Mouse (Mus musculus): ENCODE measurements around the gene Jtb. TPM values are rescaled to one million over a fixed set of nuclear protein-coding genes. Genes with fewer than 3 reads are reported as not detected.

The Jtb gene
- polyA plus RNA-seq, 1 experiment from 2014 or later = 97.0 TPM

- WGBS = 1% methylated on average over 41 of the region's 41 CpGs
- Histone ChIP-seq H3K36me3 (ENCODE audit: control insufficient read depth, insufficient read depth, low read length) (peaks cover 16% of the 10 kb centered on the region), H3K4me3 (ENCODE audit: low read length) (peak overlapping the region; percentile 92), H3K27me3 (replicated peaks; ENCODE audit: control insufficient read depth, insufficient read depth, low read length) (no peaks in the 10 kb centered on the region), H3K4me2 (ENCODE audit: low read length) (peak overlapping the region; percentile 96), H3K9me3 (ENCODE audit: control insufficient read depth, low read length) (no peaks in the 10 kb centered on the region), H3K9ac (ENCODE audit: low read depth, low read length) (peak overlapping the region; percentile 92), H3K27ac (ENCODE audit: low read depth, low read length) (peak overlapping the region; percentile 87), H3K4me1 (ENCODE audit: control insufficient read depth, insufficient read depth, low read depth, low read length) (peaks cover 14% of the 10 kb centered on the region)
- peak; percentile 46; the same call in 1 of the 2 replicates for ATAC-seq
Measured at GRCm38 (mm10) chr3:90254419-90255193, 23.2 kb downstream of the Jtb start.

DNA sequence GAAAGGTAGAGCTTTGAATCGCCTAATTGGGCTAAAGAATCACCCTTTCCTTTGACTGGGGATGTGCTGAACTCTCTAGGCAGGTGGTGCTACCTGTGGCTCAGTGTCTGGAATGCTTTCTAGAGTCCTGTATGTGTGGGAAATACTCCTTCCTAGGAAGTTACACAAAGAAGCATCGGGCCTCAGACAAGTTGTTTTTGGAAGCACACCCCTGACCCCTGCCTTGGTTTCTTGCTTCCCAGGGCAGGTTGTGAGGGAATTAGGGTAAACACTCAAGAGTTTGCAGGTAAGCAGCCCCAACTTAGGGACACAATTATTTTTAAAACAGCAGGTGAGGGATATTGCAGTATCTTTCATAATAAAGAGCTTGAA, 23.8 kb downstream of the Jtb start:
- ATAC-seq = no peak
- H3K27ac ChIP-seq (ENCODE audit: low read depth, low read length) = no peak overlapping the region; the same call in 1 of the 2 replicates
- H3K36me3 ChIP-seq (ENCODE audit: control insufficient read depth, insufficient read depth, low read length) = peaks cover 22% of the 10 kb centered on the region
- no peaks in the 10 kb centered on the region for H3K27me3 ChIP-seq (replicated peaks; ENCODE audit: control insufficient read depth, insufficient read depth, low read length)
- peak overlapping the region; percentile 96 for H3K4me2 ChIP-seq (ENCODE audit: low read length)
- H3K9me3 ChIP-seq (ENCODE audit: control insufficient read depth, low read length) = no peaks in the 10 kb centered on the region
- peak overlapping the region; percentile 92 for H3K9ac ChIP-seq (ENCODE audit: low read depth, low read length)
- H3K4me3 ChIP-seq (ENCODE audit: low read length) = peak overlapping the region; percentile 92
- WGBS = 20% methylated on average over 2 of the region's 2 CpGs
- peaks cover 14% of the 10 kb centered on the region for H3K4me1 ChIP-seq (ENCODE audit: control insufficient read depth, insufficient read depth, low read depth, low read length)

GRCm38 (mm10) chr3:90255784-90256353, 24.5 kb downstream of the Jtb start:
- ATAC-seq = no peak
- no peak overlapping the region for H3K9ac ChIP-seq (ENCODE audit: low read depth, low read length)
- H3K27me3 ChIP-seq (replicated peaks; ENCODE audit: control insufficient read depth, insufficient read depth, low read length) = no peaks in the 10 kb centered on the region
- peaks cover 14% of the 10 kb centered on the region for H3K4me1 ChIP-seq (ENCODE audit: control insufficient read depth, insufficient read depth, low read depth, low read length)
- H3K4me3 ChIP-seq (ENCODE audit: low read length) = no peak overlapping the region
- 94% methylated on average over 14 of the region's 14 CpGs for WGBS
- no peak overlapping the region; the same call in 1 of the 2 replicates for H3K4me2 ChIP-seq (ENCODE audit: low read length)
- no peak overlapping the region for H3K27ac ChIP-seq (ENCODE audit: low read depth, low read length)
- H3K36me3 ChIP-seq (ENCODE audit: control insufficient read depth, insufficient read depth, low read length) = peaks cover 29% of the 10 kb centered on the region
- no peaks in the 10 kb centered on the region for H3K9me3 ChIP-seq (ENCODE audit: control insufficient read depth, low read length)

DNA sequence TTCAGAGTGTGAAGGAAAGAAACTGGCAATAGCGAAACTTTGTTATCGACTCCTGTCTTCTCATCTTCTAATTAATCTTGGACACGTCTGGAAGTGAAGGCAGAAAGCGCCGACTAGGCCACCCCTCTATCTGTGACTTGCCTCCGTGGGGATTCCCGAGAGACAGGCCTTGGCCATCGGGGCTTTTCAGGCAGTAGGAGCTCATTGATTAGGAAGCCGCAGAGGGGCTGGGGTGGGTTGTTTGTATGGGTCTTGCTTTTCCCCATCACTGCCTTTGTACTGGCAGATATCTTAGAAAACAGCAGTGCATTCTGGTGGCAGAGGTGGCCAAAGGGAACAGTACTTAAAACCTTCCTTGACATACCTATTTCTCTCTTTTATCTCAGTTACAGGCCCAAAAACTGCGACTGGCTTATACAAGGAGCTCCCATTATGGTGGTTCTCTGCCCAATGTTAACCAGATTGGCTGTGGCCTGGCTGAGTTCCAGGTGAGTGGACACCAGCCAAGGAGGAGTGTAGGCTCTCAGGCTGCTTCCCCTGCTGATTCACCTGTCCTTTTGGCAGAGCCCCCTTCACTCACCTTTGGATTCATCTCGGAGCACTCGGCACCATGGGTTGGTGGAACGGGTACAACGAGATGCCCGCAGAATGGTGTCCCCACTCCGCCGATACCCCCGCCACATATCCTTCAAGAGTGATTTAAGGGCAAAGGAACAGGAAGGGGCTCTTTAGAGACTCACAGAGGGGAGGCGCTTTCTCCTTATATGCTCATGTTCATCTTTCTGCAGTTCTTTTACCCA, 25.5 kb downstream of the Jtb start:
- no peak overlapping the region for H3K27ac ChIP-seq (ENCODE audit: low read depth, low read length)
- H3K4me2 ChIP-seq (ENCODE audit: low read length) = no peak overlapping the region
- no peak overlapping the region for H3K4me3 ChIP-seq (ENCODE audit: low read length)
- H3K36me3 ChIP-seq (ENCODE audit: control insufficient read depth, insufficient read depth, low read length) = peaks cover 33% of the 10 kb centered on the region
- 90% methylated on average over 19 of the region's 19 CpGs for WGBS
- ATAC-seq = no peak
- H3K27me3 ChIP-seq (replicated peaks; ENCODE audit: control insufficient read depth, insufficient read depth, low read length) = no peaks in the 10 kb centered on the region
- H3K4me1 ChIP-seq (ENCODE audit: control insufficient read depth, insufficient read depth, low read depth, low read length) = peaks cover 14% of the 10 kb centered on the region
- H3K9me3 ChIP-seq (ENCODE audit: control insufficient read depth, low read length) = no peaks in the 10 kb centered on the region
- no peak overlapping the region for H3K9ac ChIP-seq (ENCODE audit: low read depth, low read length)

DNA sequence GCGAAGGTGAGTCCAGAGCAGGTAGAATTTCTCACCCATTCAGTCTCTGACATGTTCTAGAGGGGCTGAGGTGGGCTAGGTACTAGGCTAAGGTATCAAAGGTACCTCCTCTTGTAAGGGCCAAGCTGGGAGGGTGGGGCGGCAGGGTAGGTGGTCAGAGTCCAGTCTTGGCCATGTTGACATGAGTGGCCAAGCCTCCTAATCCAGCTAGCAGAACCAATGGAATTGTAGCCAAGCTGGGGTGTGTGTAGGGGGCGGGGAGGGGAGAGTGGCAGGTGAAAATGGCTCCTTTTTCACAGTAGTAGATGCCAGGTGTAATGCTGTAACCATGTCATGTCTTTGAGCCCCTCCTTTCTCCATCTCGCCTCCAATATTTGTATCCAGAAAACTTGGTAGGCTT, 27.1 kb downstream of the Jtb start:
- Histone ChIP-seq H3K9ac (ENCODE audit: low read depth, low read length) (no peak overlapping the region), H3K36me3 (ENCODE audit: control insufficient read depth, insufficient read depth, low read length) (peaks cover 46% of the 10 kb centered on the region), H3K27ac (ENCODE audit: low read depth, low read length) (no peak overlapping the region), H3K9me3 (ENCODE audit: control insufficient read depth, low read length) (no peaks in the 10 kb centered on the region), H3K4me3 (ENCODE audit: low read length) (no peak overlapping the region), H3K4me1 (ENCODE audit: control insufficient read depth, insufficient read depth, low read depth, low read length) (peaks cover 14% of the 10 kb centered on the region), H3K27me3 (replicated peaks; ENCODE audit: control insufficient read depth, insufficient read depth, low read length) (no peaks in the 10 kb centered on the region), H3K4me2 (ENCODE audit: low read length) (no peak overlapping the region)
- 91% methylated on average over 4 of the region's 4 CpGs for WGBS
- ATAC-seq = no peak

DNA sequence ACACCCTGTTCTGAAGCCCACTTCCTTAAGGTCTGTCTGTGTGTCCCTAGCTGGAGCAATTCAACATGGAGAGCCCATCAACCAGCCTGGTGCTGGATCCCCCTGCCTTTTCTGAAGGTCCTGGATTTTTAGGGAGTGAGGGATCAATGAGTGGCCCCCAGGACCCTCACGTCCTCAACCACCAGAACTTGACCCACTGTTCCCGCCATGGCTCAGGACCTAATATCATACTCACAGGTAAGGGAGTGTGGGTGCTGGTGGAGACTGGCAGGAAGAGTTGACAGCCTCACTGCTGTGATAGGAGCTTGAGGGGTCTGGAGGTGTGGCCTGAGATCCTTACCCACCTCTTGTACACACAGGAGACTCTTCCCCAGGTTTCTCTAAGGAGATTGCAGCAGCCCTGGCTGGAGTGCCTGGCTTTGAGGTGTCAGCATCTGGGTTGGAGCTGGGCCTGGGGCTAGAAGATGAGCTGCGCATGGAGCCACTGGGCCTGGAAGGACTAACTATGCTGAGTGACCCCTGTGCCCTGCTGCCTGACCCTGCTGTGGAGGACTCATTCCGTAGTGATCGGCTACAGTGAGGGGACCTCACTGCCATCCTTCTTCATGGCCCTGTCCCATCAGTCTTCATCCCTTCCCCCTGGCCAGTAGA, 31.8 kb downstream of the Jtb start:
- Histone ChIP-seq H3K9ac (ENCODE audit: low read depth, low read length) (no peak overlapping the region), H3K36me3 (ENCODE audit: control insufficient read depth, insufficient read depth, low read length) (peaks cover 43% of the 10 kb centered on the region), H3K27me3 (replicated peaks; ENCODE audit: control insufficient read depth, insufficient read depth, low read length) (no peaks in the 10 kb centered on the region), H3K9me3 (ENCODE audit: control insufficient read depth, low read length) (no peaks in the 10 kb centered on the region), H3K27ac (ENCODE audit: low read depth, low read length) (no peak overlapping the region), H3K4me3 (ENCODE audit: low read length) (no peak overlapping the region), H3K4me1 (ENCODE audit: control insufficient read depth, insufficient read depth, low read depth, low read length) (peaks cover 10% of the 10 kb centered on the region), H3K4me2 (ENCODE audit: low read length) (no peak overlapping the region)
- no peak for ATAC-seq
- 95% methylated on average over 5 of the region's 5 CpGs for WGBS

GRCm38 (mm10) chr3:90264687-90265033, 33.3 kb downstream of the Jtb start:
- no peak for ATAC-seq
- peaks cover 10% of the 10 kb centered on the region for H3K4me1 ChIP-seq (ENCODE audit: control insufficient read depth, insufficient read depth, low read depth, low read length)
- no peaks in the 10 kb centered on the region for H3K27me3 ChIP-seq (replicated peaks; ENCODE audit: control insufficient read depth, insufficient read depth, low read length)

DNA sequence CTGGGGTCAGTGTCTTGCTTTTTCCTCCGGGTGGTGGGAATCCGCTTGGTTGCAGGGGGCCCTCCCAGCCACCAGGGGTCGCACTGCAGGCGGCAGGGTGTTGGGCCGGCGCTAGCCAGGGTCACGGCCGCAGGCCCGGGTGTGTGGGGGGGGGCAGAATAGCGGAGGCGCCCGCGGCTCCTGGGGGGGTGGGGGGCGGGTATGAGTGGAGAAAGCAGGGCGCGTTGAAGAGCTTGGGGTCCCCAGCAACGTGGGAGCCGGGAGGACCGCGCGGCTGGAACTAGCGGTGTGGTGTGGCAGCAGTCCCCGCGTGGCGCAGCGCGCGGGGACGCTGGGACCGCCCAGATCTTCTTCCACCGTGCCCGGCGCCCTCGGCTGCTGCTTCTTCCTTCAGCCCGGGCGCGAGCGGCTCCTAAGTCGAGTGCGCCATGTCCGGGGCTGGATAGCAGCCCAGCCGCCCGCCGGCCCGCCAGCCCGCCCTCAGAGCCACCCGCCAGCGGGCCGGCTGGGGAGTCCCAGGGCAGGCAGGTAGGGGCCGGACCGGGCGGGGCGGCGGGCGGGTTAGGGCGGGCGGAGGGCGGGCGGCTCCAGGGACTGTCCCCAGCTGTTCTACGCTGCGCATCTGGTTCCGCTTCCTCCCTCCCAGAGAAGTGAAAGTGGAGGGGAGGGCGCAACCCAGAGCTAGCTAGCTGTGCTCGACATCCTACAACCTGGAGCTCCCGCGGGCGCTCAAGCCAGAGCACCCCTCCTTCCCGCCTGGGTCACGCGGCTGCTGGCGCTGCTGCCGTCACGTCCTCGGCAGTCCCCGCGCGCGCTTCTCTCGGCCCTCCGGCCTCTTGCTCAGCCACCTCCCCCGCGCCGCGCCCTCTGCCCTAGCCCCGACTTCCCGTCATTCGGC, 33.9 kb downstream of the Jtb start, which contains the start of gene Dennd4b:
TSS of gene Dennd4b (plus strand) at position 152 of the 898 bp plus-strand sequence.
- under 1% methylated on average over 53 of the region's 87 CpGs for WGBS
- H3K27me3 ChIP-seq (replicated peaks; ENCODE audit: control insufficient read depth, insufficient read depth, low read length) = no peaks in the 10 kb centered on the region
- H3K9ac ChIP-seq (ENCODE audit: low read depth, low read length) = peak within 1 kb of the TSS; percentile 99
- peaks cover 29% of the 10 kb centered on the region for H3K36me3 ChIP-seq (ENCODE audit: control insufficient read depth, insufficient read depth, low read length)
- H3K4me2 ChIP-seq (ENCODE audit: low read length) = peak within 1 kb of the TSS; percentile 76
- ATAC-seq = peak; percentile 86
- peak within 1 kb of the TSS; percentile 97 for H3K27ac ChIP-seq (ENCODE audit: low read depth, low read length)
- no peaks in the 10 kb centered on the region for H3K9me3 ChIP-seq (ENCODE audit: control insufficient read depth, low read length)
- H3K4me1 ChIP-seq (ENCODE audit: control insufficient read depth, insufficient read depth, low read depth, low read length) = peaks cover 10% of the 10 kb centered on the region
- H3K4me3 ChIP-seq (ENCODE audit: low read length) = peak within 1 kb of the TSS; percentile 96

More at GRCm38 (mm10) chr3:90264687-90265033, 33.3 kb downstream of the Jtb start:
- Histone ChIP-seq H3K27ac (ENCODE audit: low read depth, low read length) (peak overlapping the region; percentile 97), H3K4me3 (ENCODE audit: low read length) (peak overlapping the region; percentile 96), H3K36me3 (ENCODE audit: control insufficient read depth, insufficient read depth, low read length) (peaks cover 35% of the 10 kb centered on the region), H3K9ac (ENCODE audit: low read depth, low read length) (peak overlapping the region; percentile 99), H3K4me2 (ENCODE audit: low read length) (peak overlapping the region; percentile 76), H3K9me3 (ENCODE audit: control insufficient read depth, low read length) (no peaks in the 10 kb centered on the region)
- WGBS = 36% methylated on average over 10 of the region's 10 CpGs

Data from hindbrain, embryonic 16.5 days (tissue).